Mouse (Mus musculus): Measurements from ENCODE around the gene Kifc3. TPM values are rescaled to one million over a fixed set of nuclear protein-coding genes. Genes with fewer than 3 reads are reported as not detected.

Kifc3 gene
- total and polyA plus RNA-seq, 3 experiments: 10.6 to 19.1 TPM; not detected in 1

DNA sequence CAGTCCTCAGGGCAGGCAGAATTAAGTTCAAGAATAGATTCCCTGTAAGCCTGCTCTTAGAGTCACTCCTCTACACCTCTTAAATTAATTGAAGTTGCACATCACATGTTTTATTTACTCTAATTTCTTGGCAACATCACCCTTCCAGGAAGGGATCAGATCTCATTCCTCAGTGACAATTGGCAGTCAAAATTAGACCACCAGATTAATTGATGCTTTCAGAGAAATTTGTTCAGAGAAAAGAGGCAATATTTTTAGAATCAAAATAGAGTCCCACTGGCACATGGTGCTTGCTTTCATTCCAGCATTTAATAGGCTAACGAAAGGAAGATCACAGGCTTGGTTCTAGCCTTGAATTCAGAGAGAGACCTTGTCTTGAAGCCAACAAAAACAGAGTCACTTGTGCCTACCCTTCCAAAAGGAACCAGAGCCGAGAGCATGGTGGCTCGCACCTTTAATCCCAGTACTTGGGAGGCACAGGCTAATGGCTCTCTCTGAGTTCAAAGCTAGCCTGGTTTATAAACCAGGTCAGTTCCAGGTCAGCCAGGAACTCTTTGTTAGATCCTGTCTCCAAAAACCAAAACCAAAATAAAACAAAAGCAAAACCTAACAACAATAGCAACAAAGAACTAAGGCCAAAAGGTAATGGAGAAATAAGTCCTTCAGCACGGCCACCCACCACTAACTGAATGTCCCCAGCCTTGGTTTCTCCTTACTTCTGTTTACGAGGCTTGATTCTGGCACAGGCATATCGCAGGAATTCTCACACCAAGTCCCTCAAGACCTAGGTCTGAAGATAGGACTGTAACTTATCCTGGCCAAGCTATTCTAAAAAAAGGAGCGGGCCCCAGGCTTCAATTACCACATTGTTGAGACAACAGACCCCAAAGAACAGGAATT, 23.9 kb upstream of the Kifc3 start:
- Histone ChIP-seq H3K4me3 (ENCODE audit: control insufficient read depth in 1 of 2, insufficient read depth in 1 of 2, low read depth in 2 of 2, low read length in 2 of 2) (no peak overlapping the region), H3K27me3 (ENCODE audit: control insufficient read depth in 1 of 2, insufficient read depth in 2 of 2, low read length in 2 of 2) (no peaks in the 10 kb centered on the region), H3K9ac (ENCODE audit: control insufficient read depth, low read depth, low read length, poor library complexity, severe bottlenecking) (no peak overlapping the region), H3K4me1 (ENCODE audit: control insufficient read depth in 1 of 2, insufficient read depth in 2 of 2, low read length in 2 of 2) (peaks cover 16 to 22% of the 10 kb centered on the region in 2 experiments; a peak in 3 of 4 replicates), H3K27ac (ENCODE audit: control insufficient read depth, low read depth, low read length) (no peak overlapping the region), H3K36me3 (ENCODE audit: control insufficient read depth in 1 of 2, insufficient read depth in 2 of 2, low read length in 2 of 2) (peaks cover 0 to 17% of the 10 kb centered on the region in 2 experiments; a peak in 2 of 4 replicates), H3K79me2 (ENCODE audit: control insufficient read depth, insufficient read depth, low read length, poor library complexity) (no peaks in the 10 kb centered on the region), H3K9me3 (replicated peaks; ENCODE audit: insufficient read depth, low read length) (no peaks in the 10 kb centered on the region)
- DNase-seq (ENCODE audit: low read depth, low spot score): no peak
- no peak for TF ChIP-seq CHD2 (IDR thresholded peaks at IDR 0.05; ENCODE audit: low read length)
- TF ChIP-seq ZNF384 (IDR thresholded peaks at IDR 0.05; ENCODE audit: low read depth, low read length): no peak
- no peak for TF ChIP-seq TAL1 (IDR thresholded peaks at IDR 0.05; ENCODE audit: low read length)
- TF ChIP-seq NELFE (IDR thresholded peaks at IDR 0.05; ENCODE audit: low read depth, low read length): no peak
- TF ChIP-seq MYC (IDR thresholded peaks at IDR 0.05; ENCODE audit: low read depth, low read length): no peak
- TF ChIP-seq GATA1 (IDR thresholded peaks at IDR 0.05; ENCODE audit: low read depth, low read length): no peak

GRCm38 (mm10) chr8:95223969-95224368, 21.4 kb upstream of the Kifc3 start:
- H3K9ac ChIP-seq (ENCODE audit: control insufficient read depth, low read depth, low read length, poor library complexity, severe bottlenecking): no peak overlapping the region; the same call in 1 of the 2 replicates
- H3K27me3 ChIP-seq (ENCODE audit: control insufficient read depth in 1 of 2, insufficient read depth in 2 of 2, low read length in 2 of 2): no peaks in the 10 kb centered on the region
- H3K27ac ChIP-seq (ENCODE audit: control insufficient read depth, low read depth, low read length): peak overlapping the region; percentile 37; the same call in 1 of the 2 replicates
- TF ChIP-seq ELF1 (IDR thresholded peaks at IDR 0.05; ENCODE audit: low read depth, low read length) (no peak), POLR2A (IDR thresholded peaks at IDR 0.05; ENCODE audit: control insufficient read depth in 1 of 2, insufficient read depth in 1 of 2, low read depth in 1 of 2, low read length in 2 of 2, poor library complexity in 1 of 2) (no peak), TCF12 (IDR thresholded peaks at IDR 0.05; ENCODE audit: low read depth, low read length) (no peak), GATA1 (IDR thresholded peaks at IDR 0.05; ENCODE audit: low read depth, low read length) (peak; percentile 77), EP300 (IDR thresholded peaks at IDR 0.05; ENCODE audit: low read depth in 1 of 2, low read length in 2 of 2) (peak; percentile 50 to 71; a peak in 3 of 4 replicates), POLR2AphosphoS2 (IDR thresholded peaks at IDR 0.05; ENCODE audit: low read length) (no peak), ETS1 (IDR thresholded peaks at IDR 0.05; ENCODE audit: low read depth, low read length) (0 out of 2 replicates have a peak, but pooled peaks have one; percentile 15), E2F4 (IDR thresholded peaks at IDR 0.05; ENCODE audit: borderline replicate concordance, low read depth, low read length) (no peak)
- DNase-seq (ENCODE audit: low read depth, low spot score): peak; percentile 61
- H3K79me2 ChIP-seq (ENCODE audit: control insufficient read depth, insufficient read depth, low read length, poor library complexity): no peaks in the 10 kb centered on the region
- no peaks in the 10 kb centered on the region for H3K9me3 ChIP-seq (replicated peaks; ENCODE audit: insufficient read depth, low read length)
- H3K4me1 ChIP-seq (ENCODE audit: control insufficient read depth in 1 of 2, insufficient read depth in 2 of 2, low read length in 2 of 2): peaks cover 16 to 22% of the 10 kb centered on the region in 2 experiments; a peak in 3 of 4 replicates
- H3K4me3 ChIP-seq (ENCODE audit: control insufficient read depth in 1 of 2, insufficient read depth in 1 of 2, low read depth in 2 of 2, low read length in 2 of 2): peak overlapping the region in 1 of 2 experiments; percentile 2; a peak in 1 of 4 replicates
- H3K36me3 ChIP-seq (ENCODE audit: control insufficient read depth in 1 of 2, insufficient read depth in 2 of 2, low read length in 2 of 2): peaks cover 0 to 17% of the 10 kb centered on the region in 2 experiments; a peak in 2 of 4 replicates

Data from MEL (cell line).